ENCODE assay signal across 8 mouse cellular contexts in genomic region chr16:18395620-18396036, GRCm38 (mm10). TPM values are rescaled to one million over a fixed set of nuclear protein-coding genes. Genes with fewer than 3 reads are reported as not detected.
DNase-seq lines count a peak whose midpoint lies in the region; ATAC-seq and TF ChIP-seq lines count a peak whose summit lies in the region.
"Had no signal": no experiment of that assay in that cellular context is flagged by ENCODE, and none has a peak within 500 bp of the region (broad histone marks: within the 10 kb centered on the region; RNA-seq: fewer than 3 reads in every experiment).

No protein-coding gene starts in this region.

- peak; percentile 12; the same call in 1 of the 2 replicates for ATAC-seq in lung, postnatal 0 days

- no peaks in the 10 kb centered on the region for H3K36me3 ChIP-seq in lung, postnatal 0 days (ENCODE audit: insufficient read depth, low read length)

- no peak for TF ChIP-seq EP300 in lung, postnatal 0 days (IDR thresholded peaks at IDR 0.05)

- 42% methylated on average over 6 of the region's 7 CpGs for WGBS in lung, postnatal 0 days

- no peak overlapping the region for H3K4me2 ChIP-seq in lung, postnatal 0 days (replicated peaks; ENCODE audit: low read depth, low read length)
- H3K4me2 ChIP-seq: liver, embryonic 15.5 days had no signal

- TF ChIP-seq CTCF in lung, postnatal 0 days (IDR thresholded peaks at IDR 0.05), result no peak

- peaks cover 24% of the 10 kb centered on the region for H3K4me1 ChIP-seq in lung, postnatal 0 days (ENCODE audit: insufficient read depth, low read depth, low read length)

- H3K9ac ChIP-seq in lung, postnatal 0 days (replicated peaks; ENCODE audit: low read depth), result no peak overlapping the region
- H3K9ac ChIP-seq: liver, embryonic 15.5 days had no signal

- H3K4me3 ChIP-seq in lung, postnatal 0 days (ENCODE audit: low read depth, low read length), result no peak overlapping the region
- H3K4me3 ChIP-seq: liver, embryonic 15.5 days had no signal

- peak; percentile 71 for DNase-seq in adrenal gland, adult 8-10 months
- peak; percentile 66 for DNase-seq in cerebellum, adult 9-11 months
- peak; percentile 76 to 79 for DNase-seq in heart, postnatal 10 days
- DNase-seq in lung, postnatal 0 days (ENCODE audit: low spot score), result no peak
- no peak for DNase-seq in urinary bladder, postnatal 10 days (ENCODE audit: low spot score)
- DNase-seq in right cerebral cortex, postnatal 25 days, result no peak
- DNase-seq in thymus, postnatal 36 days, result no peak

- intact Hi-C loops in heart, postnatal 10 days (cut with DNase I), result no loop called here

- no peaks in the 10 kb centered on the region for H3K9me3 ChIP-seq in lung, postnatal 0 days (ENCODE audit: low read length)
- H3K9me3 ChIP-seq: liver, embryonic 15.5 days had no signal

- H3K27me3 ChIP-seq in lung, postnatal 0 days (replicated peaks; ENCODE audit: insufficient read depth, low read length), result no peaks in the 10 kb centered on the region
- H3K27me3 ChIP-seq: liver, embryonic 15.5 days had no signal

- H3K27ac ChIP-seq in lung, postnatal 0 days (ENCODE audit: low read length), result peak overlapping the region; percentile 47
- H3K27ac ChIP-seq: liver, embryonic 15.5 days had no signal

RNA-seq across cellular contexts. Expression of gene Txnrd2, which starts 30.6 kb away (rescaled TPM):
- total RNA-seq in adrenal gland, adult 8-10 months (2022), result 100 to 1,000 TPM in 2 of 4 experiments, 10 to 100 TPM in 2; 79.2 to 123 (median 103) TPM
- total RNA-seq in heart, postnatal 10 days (2021), result 10 to 100 TPM; 30.0 to 32.0 TPM
- polyA plus RNA-seq in lung, postnatal 0 days (2015; fragmentation: Nextera tagmentation; extraction: Ambion mirVana), result 20.0 and 20.9 TPM in 2 replicates

RNA-seq across cellular contexts. Expression of gene Comt, which starts 31.0 kb away (rescaled TPM):
- 100 to 1,000 TPM; 147 to 201 (median 185) TPM for total RNA-seq in adrenal gland, adult 8-10 months (2022)
- 100 to 1,000 TPM; 133 to 156 TPM for total RNA-seq in heart, postnatal 10 days (2021)
- 109 and 111 TPM in 2 replicates for polyA plus RNA-seq in lung, postnatal 0 days (2015; fragmentation: Nextera tagmentation; extraction: Ambion mirVana)

RNA-seq across cellular contexts. Expression of gene Arvcf, which starts 47.6 kb away (rescaled TPM):
- total RNA-seq in adrenal gland, adult 8-10 months (2022), result 10 to 100 TPM; 25.5 to 67.0 (median 52.7) TPM
- 10 to 100 TPM; 25.0 to 33.6 TPM for total RNA-seq in heart, postnatal 10 days (2021)
- 14.6 and 18.5 TPM in 2 replicates for polyA plus RNA-seq in lung, postnatal 0 days (2015; fragmentation: Nextera tagmentation; extraction: Ambion mirVana)

RNA-seq across cellular contexts. Expression of gene Tango2, which starts 47.7 kb away (rescaled TPM):
- 10 to 100 TPM; 45.4 to 68.0 (median 52.7) TPM for total RNA-seq in adrenal gland, adult 8-10 months (2022)
- total RNA-seq in heart, postnatal 10 days (2021), result 10 to 100 TPM; 62.7 to 65.3 TPM
- polyA plus RNA-seq in lung, postnatal 0 days (2015; fragmentation: Nextera tagmentation; extraction: Ambion mirVana), result 23.7 and 25.2 TPM in 2 replicates

Comparison
In these comparisons a context has a peak if more than half of its experiments do, and no peak if none do; other contexts are left out.
1. DNase-seq: peak in adrenal gland, adult 8-10 months (single experiment), cerebellum, adult 9-11 months (single experiment) and heart, postnatal 10 days (2 of 2); none in lung, postnatal 0 days (single experiment), urinary bladder, postnatal 10 days (single experiment), right cerebral cortex, postnatal 25 days (single experiment) and thymus, postnatal 36 days (0 of 2).